Mouse (Mus musculus) kidney, adult 2 months (tissue): ENCODE data around the gene Trim25.

ENCODE experiments used
- CTCF ChIP-seq: fragments of 200-500 bp; conservative IDR thresholded peaks from 2 replicates; pipeline ENCODE4 v1.5.1; 2011; ENCODE audit warnings: low read depth, mild to moderate bottlenecking, control low read depth, low read length, moderate library complexity, mixed read lengths; ENCODE audit not compliant: insufficient read depth, insufficient read length
- POLR2A ChIP-seq: fragments of 200-500 bp; IDR thresholded peaks from one replicate; pipeline ENCODE4 v1.6.1; 2011; ENCODE audit warnings: low read depth, low read length, control low read depth

DNA sequence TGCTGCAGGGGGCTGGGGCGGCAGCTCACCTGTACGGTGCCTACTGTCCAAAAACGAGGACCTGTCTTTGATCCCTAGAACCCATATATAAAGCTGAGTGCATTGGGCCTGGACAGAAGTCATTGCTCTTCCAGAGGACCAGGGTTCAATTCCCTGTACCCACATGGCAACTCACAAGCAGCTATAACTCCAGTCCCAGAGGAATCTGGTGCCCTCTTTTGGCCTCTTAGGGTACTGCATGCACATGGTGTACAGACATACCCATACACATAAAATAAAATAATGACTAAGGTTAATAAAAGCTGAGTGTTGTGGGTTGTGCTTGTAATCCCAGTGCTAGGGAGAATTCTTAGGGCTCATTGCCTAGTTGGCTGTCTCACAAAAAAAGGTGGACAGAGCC lies 66.1 kb downstream of the Trim25 start:
- TF ChIP-seq POLR2A, result no peak
- TF ChIP-seq CTCF, result 0 out of 2 replicates have a peak, but pooled peaks have one; percentile 21
